Mouse (Mus musculus) erythroblast, embryonic 14.5 days (primary cell): Measurements from ENCODE around the gene Slc47a1.

Source experiments
- GATA1 ChIP-seq: IDR thresholded peaks from 2 replicates; pipeline ENCODE4 v1.6.1; 2012; ENCODE audit warnings: low read length, inconsistent platforms, mixed read lengths
- TAL1 ChIP-seq: IDR thresholded peaks from 3 replicates; pipeline ENCODE4 v1.6.1; 2012; ENCODE audit warnings: low read length, inconsistent platforms, mixed read lengths

DNA sequence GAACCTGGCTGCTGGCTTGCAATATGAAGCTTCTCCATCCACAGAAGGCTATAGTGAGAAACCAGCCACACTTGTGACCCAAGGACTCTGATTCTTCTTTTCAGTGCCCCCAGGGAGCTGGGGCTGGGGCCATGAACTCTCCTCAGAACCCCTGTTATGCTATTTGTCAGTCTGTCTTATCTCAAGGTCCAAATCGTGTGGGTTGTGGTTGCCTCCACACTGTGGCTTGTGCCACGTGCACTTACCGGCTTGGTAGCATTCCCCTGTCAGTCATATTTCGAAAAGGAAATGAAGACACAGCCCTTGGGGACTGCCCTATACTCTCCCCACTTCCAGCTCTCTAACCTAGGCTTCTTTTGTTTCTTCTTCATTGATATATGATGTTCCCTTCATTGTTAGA is 7.6 kb upstream of the Slc47a1 start:
- no peak for TF ChIP-seq GATA1
- TF ChIP-seq TAL1 = no peak
